Mouse (Mus musculus) cortical plate, adult 2 months (tissue): ENCODE data around the gene Tprgl.

ENCODE experiments used
- CTCF ChIP-seq: fragments of 200-500 bp; IDR thresholded peaks from 2 replicates; pipeline ENCODE4 v1.5.1; 2011; ENCODE audit warnings: mild to moderate bottlenecking, control low read depth, low read length; ENCODE audit not compliant: insufficient read depth; ENCODE audit errors: extremely low read depth
- POLR2A ChIP-seq: fragments of 200-500 bp; IDR thresholded peaks from 2 replicates; pipeline ENCODE4 v1.6.1; 2011; ENCODE audit warnings: mild to moderate bottlenecking, low read length, control low read depth; ENCODE audit not compliant: insufficient read depth; ENCODE audit errors: extremely low read depth

- peak; percentile 64 for TF ChIP-seq CTCF
- no peak for TF ChIP-seq POLR2A
Observed at GRCm38 (mm10) chr4:154167053-154167452, 6.6 kb upstream of the Tprgl start.
